Mouse (Mus musculus) liver, embryonic 14.5 days (tissue): ENCODE results near the gene Nmnat2. TPM values are rescaled to one million over a fixed set of nuclear protein-coding genes. Genes with fewer than 3 reads are reported as not detected.

Source experiments
- ATAC-seq: fragments of 200-750 bp; cut with Nextera tagmentation; 2 replicates; pipeline ENCODE4 v1.8.0; 2017; ENCODE audit warnings: moderate number of reproducible peaks, mild to moderate bottlenecking, moderate library complexity; ENCODE audit not compliant: insufficient read depth
- DNase-seq, 3 experiments: peaks; one replicate each; pipeline ENCODE4 v3.0.0-alpha.2; 2012 to 2013; ENCODE audit warnings: low read depth in 3 of 3, low spot score in 3 of 3
- H3K27ac ChIP-seq: fragments of 300-500 bp; sonication (generic); 2 replicates; pipeline ENCODE4 v1.5.1; 2014; ENCODE audit warnings: moderate library complexity, mild to moderate bottlenecking, control low read depth, inconsistent platforms
- H3K27me3 ChIP-seq: fragments of 300-500 bp; sonication (generic); 2 replicates; pipeline ENCODE4 v1.6.1; 2014; ENCODE audit warnings: mild to moderate bottlenecking, low read length, moderate library complexity; ENCODE audit not compliant: control insufficient read depth, insufficient read depth
- H3K36me3 ChIP-seq: fragments of 300-500 bp; sonication (generic); replicated peaks from 2 replicates; pipeline ENCODE4 v1.6.1; 2014; ENCODE audit warnings: low read depth; ENCODE audit not compliant: control insufficient read depth, insufficient read depth
- H3K4me1 ChIP-seq, 2 experiments: fragments of 200-500 bp in 1 of 2; fragments of 300-500 bp in 1 of 2; sonication (generic) in 1 of 2; replicated peaks; 2 replicates each; pipeline ENCODE4 v1.6.1; 2012 to 2014; ENCODE audit warnings: antibody characterized with exemption in 1 of 2, inconsistent platforms in 1 of 2, low read length in 1 of 2; ENCODE audit not compliant: control insufficient read depth in 2 of 2, insufficient read depth in 2 of 2
- H3K4me2 ChIP-seq: fragments of 300-500 bp; sonication (generic); 2 replicates; pipeline ENCODE4 v1.6.1; 2014; ENCODE audit warnings: low read depth, mild to moderate bottlenecking, control low read depth, moderate library complexity
- H3K4me3 ChIP-seq, 2 experiments: fragments of 200-500 bp in 1 of 2; fragments of 300-500 bp in 1 of 2; sonication (generic) in 1 of 2; 2 replicates each; pipeline ENCODE4 v1.5.1; 2012 to 2014; ENCODE audit warnings: low read depth in 2 of 2, low read length in 2 of 2, mild to moderate bottlenecking in 2 of 2, control low read depth in 1 of 2, inconsistent platforms in 1 of 2, moderate library complexity in 1 of 2; ENCODE audit not compliant: insufficient read depth in 1 of 2
- H3K9ac ChIP-seq: fragments of 300-500 bp; sonication (generic); replicated peaks from 2 replicates; pipeline ENCODE4 v1.6.1; 2014; ENCODE audit warnings: mild to moderate bottlenecking, control low read depth, moderate library complexity
- H3K9me3 ChIP-seq: fragments of 300-500 bp; sonication (generic); 2 replicates; pipeline ENCODE4 v1.6.1; 2016; ENCODE audit warnings: low read length, mixed read lengths; ENCODE audit not compliant: control insufficient read depth
- CTCF ChIP-seq: IDR thresholded peaks from 2 replicates; pipeline ENCODE4 v1.5.1; 2016; ENCODE audit warnings: antibody characterized with exemption, low read depth, control low read depth
- EP300 ChIP-seq: IDR thresholded peaks from 2 replicates; pipeline ENCODE4 v1.6.1; 2016; ENCODE audit warnings: antibody characterized with exemption, low read depth
- WGBS: fragments of 180-500 bp; shearing (Covaris S2); extraction: QIAGEN DNeasy Blood & Tissue Kit; methylation state at CpG from one replicate; pipeline ENCODE4 v1.1.7; 2014; ENCODE audit not compliant: insufficient replicate concordance; 5-methylcytosine and 5-hydroxymethylcytosine counted together
- polyA plus RNA-seq, 2 experiments: library from polyadenylated mRNA; depleted of rRNA in 1 of 2; stranded (reverse) in 1 of 2; unstranded in 1 of 2; fragments of >200 nt; fragmentation: Nextera tagmentation in 1 of 2; extraction: Ambion mirVana in 1 of 2; gene quantifications; 2 replicates each; pipeline versions ENCODE4 v1.2.1 to v1.2.3; 2012 to 2014

The Nmnat2 gene
- 0.02 and 0.05 TPM in 2 replicates for polyA plus RNA-seq (2012; rRNA removed)
- 0.09 TPM in 1 of 2 replicates, not detected in the other for polyA plus RNA-seq (2014; fragmentation: Nextera tagmentation; extraction: Ambion mirVana)

DNA sequence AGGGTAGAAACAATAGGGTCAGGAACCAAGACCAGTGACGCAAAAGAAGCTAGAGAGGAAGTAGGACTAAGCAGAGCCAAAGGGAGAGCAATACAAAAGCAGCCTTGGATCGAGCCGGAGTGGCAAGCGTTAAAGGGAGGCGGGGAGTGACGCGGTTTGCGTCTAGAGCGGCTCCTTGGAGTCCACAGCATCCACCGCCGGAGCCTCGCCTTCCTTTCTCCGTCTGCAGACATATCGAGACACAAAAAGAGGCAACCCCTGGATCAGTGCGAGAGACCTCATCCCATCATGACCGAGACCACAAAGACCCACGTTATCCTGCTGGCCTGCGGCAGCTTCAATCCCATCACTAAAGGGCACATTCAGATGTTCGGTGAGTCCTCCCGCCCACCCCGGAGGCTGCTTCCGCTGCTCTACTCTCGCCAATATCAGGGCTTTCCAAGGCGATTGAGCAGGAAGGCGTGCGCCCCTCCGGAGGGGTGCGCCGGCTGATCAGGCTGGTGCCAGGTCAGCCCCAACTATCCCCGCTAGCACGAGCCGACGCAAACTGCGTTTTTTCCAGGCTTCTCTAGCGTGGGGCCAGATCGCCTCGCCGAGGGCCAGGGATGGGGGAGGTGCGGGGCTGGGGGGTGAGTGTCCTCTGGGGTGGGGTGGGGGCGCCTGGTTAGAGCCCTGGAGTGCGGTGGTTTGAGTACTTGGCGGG lies at the start of gene Nmnat2:
Gene Nmnat2 (plus strand): TSS at position 173 of the 703 bp plus-strand sequence.
- TF ChIP-seq CTCF (no peak), EP300 (no peak)
- peaks cover 30% of the 10 kb centered on the region for H3K27me3 ChIP-seq
- 2% methylated on average over 42 of the region's 42 CpGs for WGBS
- H3K36me3 ChIP-seq, result no peaks in the 10 kb centered on the region
- H3K27ac ChIP-seq, result no peak within 1 kb of the TSS
- DNase-seq, result no peak
- no peak for ATAC-seq
- H3K4me3 ChIP-seq, result no peak within 1 kb of the TSS
- no peaks in the 10 kb centered on the region for H3K4me1 ChIP-seq
- H3K9me3 ChIP-seq, result no peaks in the 10 kb centered on the region
- no peak within 1 kb of the TSS for H3K9ac ChIP-seq
- no peak within 1 kb of the TSS; the same call in 1 of the 2 replicates for H3K4me2 ChIP-seq

GRCm38 (mm10) chr1:152913483-152914460 lies 41.0 kb upstream of the Nmnat2 start:
- ATAC-seq, result no peak
- Histone ChIP-seq H3K27ac (no peak overlapping the region), H3K4me1 (no peaks in the 10 kb centered on the region), H3K36me3 (no peaks in the 10 kb centered on the region), H3K9me3 (no peaks in the 10 kb centered on the region), H3K27me3 (no peaks in the 10 kb centered on the region), H3K9ac (no peak overlapping the region), H3K4me2 (no peak overlapping the region), H3K4me3 (no peak overlapping the region)
- no peak for DNase-seq
- TF ChIP-seq CTCF, result no peak
- TF ChIP-seq EP300, result no peak
- 52% methylated on average over 6 of the region's 6 CpGs for WGBS

- Histone ChIP-seq H3K9ac (no peak overlapping the region), H3K9me3 (no peaks in the 10 kb centered on the region), H3K27me3 (no peaks in the 10 kb centered on the region), H3K27ac (no peak overlapping the region), H3K4me1 (no peaks in the 10 kb centered on the region), H3K4me3 (no peak overlapping the region), H3K4me2 (no peak overlapping the region), H3K36me3 (no peaks in the 10 kb centered on the region)
- TF ChIP-seq EP300 (no peak), CTCF (no peak)
- ATAC-seq (no peak), DNase-seq (no peak)
- WGBS, result 48% methylated on average over 5 of the region's 5 CpGs
Measured at GRCm38 (mm10) chr1:152915766-152916165, 39.0 kb upstream of the Nmnat2 start.

GRCm38 (mm10) chr1:152916936-152917335 lies 37.9 kb upstream of the Nmnat2 start:
- 62% methylated on average over 5 of the region's 5 CpGs for WGBS
- no peaks in the 10 kb centered on the region for H3K4me1 ChIP-seq

DNA sequence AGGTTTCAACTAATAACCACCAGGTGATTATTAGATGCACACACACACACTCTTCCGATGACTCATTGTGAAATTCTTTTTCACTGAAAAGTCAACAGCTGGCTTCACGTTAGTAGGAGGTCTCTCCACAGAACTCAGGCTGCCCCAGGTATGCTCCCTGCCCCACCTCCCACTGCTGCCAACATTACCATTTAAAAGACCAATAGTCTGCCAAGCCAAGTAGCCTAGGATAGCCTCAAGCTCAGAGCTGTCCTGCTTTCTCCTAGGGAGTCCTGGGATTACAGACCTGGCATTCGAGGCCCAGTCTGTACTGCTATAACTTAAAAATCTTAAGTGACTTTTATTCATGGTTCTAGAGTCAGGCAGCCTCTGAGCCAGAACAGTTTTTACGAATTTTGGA lies 37.2 kb upstream of the Nmnat2 start:
- 62% methylated on average over 4 of the region's 4 CpGs for WGBS
- DNase-seq, result no peak
- no peak for TF ChIP-seq EP300
- no peak for TF ChIP-seq CTCF
- H3K27ac ChIP-seq, result no peak overlapping the region
- H3K4me1 ChIP-seq, result no peaks in the 10 kb centered on the region
- H3K9ac ChIP-seq, result no peak overlapping the region
- no peak overlapping the region for H3K4me3 ChIP-seq
- no peak for ATAC-seq
- no peaks in the 10 kb centered on the region for H3K9me3 ChIP-seq
- H3K4me2 ChIP-seq, result no peak overlapping the region
- no peaks in the 10 kb centered on the region for H3K36me3 ChIP-seq
- no peaks in the 10 kb centered on the region for H3K27me3 ChIP-seq

More at GRCm38 (mm10) chr1:152916936-152917335, 37.9 kb upstream of the Nmnat2 start:
- Histone ChIP-seq H3K9me3 (no peaks in the 10 kb centered on the region), H3K27ac (no peak overlapping the region), H3K9ac (no peak overlapping the region), H3K36me3 (no peaks in the 10 kb centered on the region), H3K4me2 (no peak overlapping the region), H3K4me3 (no peak overlapping the region), H3K27me3 (no peaks in the 10 kb centered on the region)
- no peak for TF ChIP-seq CTCF
- no peak for TF ChIP-seq EP300
- ATAC-seq (no peak), DNase-seq (no peak)
